Mouse (Mus musculus): ENCODE measurements around the gene Nme7.

DNA sequence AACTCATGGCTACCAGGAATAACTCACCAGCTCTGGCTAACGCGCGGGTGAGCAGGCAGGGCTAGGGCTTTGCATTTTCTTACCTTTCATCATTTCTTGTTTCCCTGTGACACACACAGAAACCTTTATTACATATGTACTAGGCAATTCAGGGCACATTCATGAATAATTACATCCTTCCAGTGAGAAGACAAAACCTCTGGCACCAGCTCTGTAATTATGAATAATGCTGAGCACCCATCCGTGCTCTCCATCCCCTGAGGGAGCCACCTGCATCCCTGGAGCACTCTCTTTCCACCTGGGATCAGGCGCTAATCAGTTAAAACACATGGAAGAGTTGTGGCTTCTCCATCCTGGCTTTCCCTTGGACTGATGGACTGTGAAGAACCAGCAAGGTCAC, at the start of gene Nme7:
- TF ChIP-seq CTCF (IDR thresholded peaks at IDR 0.05; ENCODE audit: extremely low read depth, insufficient read depth, low read length) (no peak), POLR2A (IDR thresholded peaks at IDR 0.05; ENCODE audit: extremely low read depth, insufficient read depth, low read length) (no peak)
